Mouse (Mus musculus): ENCODE measurements around the gene Glp1r. TPM values are rescaled to one million over a fixed set of nuclear protein-coding genes. Genes with fewer than 3 reads are reported as not detected.

Gene Glp1r
- total RNA-seq, 2 experiments from 2014 or later, result not detected

- intact Hi-C loops (cut with DNase I), result no loop called here
Measured at GRCm38 (mm10) chr17:30990254-30990653, 88.6 kb downstream of the Glp1r start.

More at GRCm38 (mm10) chr17:30990254-30990653, 88.6 kb downstream of the Glp1r start:
- no peak for DNase-seq

Small RNA genes lying within 50 kb of the gene (microRNA-seq; reads per million reads assigned to microRNA genes)
- 0 reads per million in 2 experiments for gene Gm24026

Other genes with a start within 250 kb of the Glp1r start
- not detected for gene Umodl1, start 52.8 kb downstream of the Glp1r start, total RNA-seq (2021)
- gene Abcg1, start 155.9 kb downstream of the Glp1r start, total RNA-seq (2021), result 1 to 10 TPM; 1.7 to 2.3 TPM
- gene Tff3, start 227.8 kb downstream of the Glp1r start, total RNA-seq (2021), result not detected
- gene Tff2, start 242.5 kb downstream of the Glp1r start, total RNA-seq (2021), result not detected